Mouse (Mus musculus): ENCODE results near the gene Gm13757.
"Not testable (repeated sequence)": the region's sequence is repeated elsewhere in the genome, so short reads cannot be mapped to it uniquely, and the experiment has no call there.

The Gm13757 gene

GRCm38 (mm10) chr2:88449031-88449430 is at the start of gene Gm13757:
Gene Gm13757, minus strand, starts transcription at chr2:88449131.
- DNase-seq: no peak

- no peak for DNase-seq
Observed at GRCm38 (mm10) chr2:88493020-88493419, 44.1 kb upstream of the Gm13757 start, which contains the start of gene Olfr1185-ps1. Gene Olfr1185-ps1, plus strand, starts transcription at chr2:88493320.

GRCm38 (mm10) chr2:88483298-88483697 is 34.4 kb upstream of the Gm13757 start, which contains the start of gene Olfr1184:
Gene Olfr1184, plus strand, starts transcription at chr2:88483598.
- DNase-seq: no peak

GRCm38 (mm10) chr2:88454567-88454966 is 5.6 kb upstream of the Gm13757 start, which contains the start of gene Olfr1183:
Gene Olfr1183, plus strand, starts transcription at chr2:88454867.
- not testable (repeated sequence) for DNase-seq

GRCm38 (mm10) chr2:88426071-88426470 is 22.9 kb downstream of the Gm13757 start, which contains the start of gene Olfr1181:
Gene Olfr1181, minus strand, starts transcription at chr2:88426171.
- no peak for DNase-seq

- no peak for DNase-seq
Observed at GRCm38 (mm10) chr2:88419051-88419450, 29.9 kb downstream of the Gm13757 start, which contains the start of gene Olfr1180. Gene Olfr1180, minus strand, starts transcription at chr2:88419151.

- no peak for DNase-seq
Observed at GRCm38 (mm10) chr2:88406353-88406752, 42.6 kb downstream of the Gm13757 start, which contains the start of gene Olfr1179. Gene Olfr1179, minus strand, starts transcription at chr2:88406453.

All from cerebellum, adult 11-12 months (tissue).